Mouse (Mus musculus) cerebral cortex, adult 2 months (tissue): ENCODE data around the gene Stpg4.

ENCODE experiments used
- WGBS: fragments of 180-500 bp; shearing (Covaris S2); methylation state at CpG from one replicate; pipeline ENCODE4 v1.1.7; 2018; 5-methylcytosine and 5-hydroxymethylcytosine counted together

The Stpg4 gene

DNA sequence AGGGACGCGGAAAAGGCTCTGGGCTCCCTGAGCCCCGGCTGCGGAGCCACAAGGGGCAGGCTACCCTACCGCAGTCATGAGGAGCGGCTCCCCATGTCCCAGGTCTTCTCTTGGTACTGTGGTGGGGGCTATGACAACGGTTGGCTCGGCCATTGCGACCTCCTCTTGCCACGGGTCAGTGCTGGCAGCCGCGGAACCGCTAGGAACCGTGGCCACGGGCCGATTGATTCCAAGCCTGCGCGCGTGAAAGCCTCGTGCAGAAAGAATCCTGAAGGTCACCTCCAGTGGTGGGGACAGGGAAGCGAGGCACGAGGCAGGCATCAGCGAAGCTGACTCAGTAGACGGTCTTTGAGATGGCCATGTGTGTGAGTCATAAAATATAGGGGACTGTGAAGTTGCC is at the start of gene Stpg4:
Gene Stpg4, minus strand, starts transcription at position 231 of the 400 bp plus-strand sequence.
- WGBS: 63% methylated on average over 24 of the region's 24 CpGs

DNA sequence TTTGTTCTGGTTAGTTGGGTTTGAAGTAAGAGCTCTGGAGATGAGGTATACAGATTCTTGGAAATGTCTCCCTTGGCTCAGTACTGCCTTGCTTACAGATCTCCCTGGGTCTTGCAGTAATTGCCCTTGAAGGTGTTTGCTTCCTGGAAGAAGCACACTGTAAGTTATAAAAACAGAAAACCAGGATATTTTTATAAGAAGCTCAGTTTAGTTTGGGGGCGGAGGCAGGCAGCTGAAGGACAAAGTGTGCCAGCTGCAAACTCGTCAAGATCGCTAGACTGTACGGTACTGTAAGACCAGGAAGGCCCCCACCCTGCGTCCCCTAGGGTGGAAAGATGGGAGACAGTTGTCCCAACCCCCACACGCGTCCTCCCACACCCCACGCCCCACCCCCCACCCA is 47.8 kb upstream of the Stpg4 start:
- WGBS: 38% methylated on average over 8 of the region's 8 CpGs

DNA sequence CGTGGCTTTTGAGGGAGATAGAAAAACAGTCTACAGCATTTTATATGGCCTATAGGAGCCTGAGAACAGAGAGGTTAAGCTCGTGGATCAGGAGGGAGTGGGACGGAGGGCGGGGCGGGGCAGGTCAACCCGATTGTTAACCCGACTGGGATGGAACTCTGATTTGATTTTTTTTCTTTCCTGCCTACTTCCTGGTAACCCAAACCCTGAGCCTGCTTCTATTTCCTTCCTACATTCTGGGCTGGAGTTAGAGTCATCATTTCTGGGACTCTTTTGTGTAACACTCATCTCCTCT is 46.9 kb upstream of the Stpg4 start:
- WGBS: 10% methylated on average over 7 of the region's 7 CpGs

DNA sequence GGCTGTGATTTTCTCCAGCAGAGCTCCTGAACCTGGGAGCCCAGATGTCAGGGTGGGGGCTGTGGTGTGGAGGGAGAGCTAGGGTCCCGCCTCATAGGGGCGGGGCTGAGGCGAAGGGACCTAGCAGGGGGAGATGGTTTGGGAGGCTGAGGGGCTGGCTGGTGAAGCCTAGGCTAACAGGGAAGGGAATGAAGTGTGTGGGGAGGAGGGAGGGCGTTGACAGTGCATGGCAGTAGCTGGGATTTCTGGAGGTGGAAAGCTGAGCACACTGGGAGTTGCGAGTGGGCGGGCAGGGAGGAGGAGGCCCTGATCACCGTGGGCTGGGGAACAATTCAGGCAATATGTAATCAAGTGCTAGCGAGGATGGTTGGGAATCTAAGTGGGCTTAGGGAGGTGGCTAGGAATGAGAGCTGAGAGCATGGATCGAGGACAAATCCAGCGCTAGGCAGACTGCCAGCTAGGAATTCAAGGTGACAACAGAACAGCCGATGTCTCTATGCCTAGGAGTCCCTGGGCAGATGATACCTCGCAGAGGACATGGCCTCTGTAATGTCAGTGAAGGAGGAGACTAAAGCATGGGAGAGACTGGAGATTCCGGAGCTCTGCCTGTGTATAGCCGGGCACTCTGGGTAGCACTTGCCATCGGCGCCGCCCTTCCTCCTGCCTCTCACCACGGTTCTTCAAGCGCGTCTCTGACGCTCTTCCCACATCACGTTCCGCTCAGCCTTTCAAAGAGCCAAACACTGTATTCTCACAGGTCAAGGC is 46.4 kb upstream of the Stpg4 start:
- 2% methylated on average over 23 of the region's 23 CpGs for WGBS

DNA sequence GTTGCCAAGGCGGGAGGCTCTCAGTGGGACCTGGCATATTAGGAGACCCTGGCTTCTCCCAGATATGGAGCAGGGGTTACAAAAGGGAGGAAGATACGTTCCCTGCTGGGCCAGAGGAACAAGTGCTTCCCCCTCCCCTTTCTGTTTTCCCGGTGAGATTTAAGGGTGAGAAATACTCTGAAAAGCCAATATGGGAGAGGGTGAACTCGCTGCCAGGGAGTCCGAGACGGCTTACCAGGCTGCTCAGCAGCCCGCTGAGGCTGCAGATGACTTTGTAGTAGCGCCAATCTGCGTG is 45.8 kb upstream of the Stpg4 start:
- 12% methylated on average over 9 of the region's 9 CpGs for WGBS

DNA sequence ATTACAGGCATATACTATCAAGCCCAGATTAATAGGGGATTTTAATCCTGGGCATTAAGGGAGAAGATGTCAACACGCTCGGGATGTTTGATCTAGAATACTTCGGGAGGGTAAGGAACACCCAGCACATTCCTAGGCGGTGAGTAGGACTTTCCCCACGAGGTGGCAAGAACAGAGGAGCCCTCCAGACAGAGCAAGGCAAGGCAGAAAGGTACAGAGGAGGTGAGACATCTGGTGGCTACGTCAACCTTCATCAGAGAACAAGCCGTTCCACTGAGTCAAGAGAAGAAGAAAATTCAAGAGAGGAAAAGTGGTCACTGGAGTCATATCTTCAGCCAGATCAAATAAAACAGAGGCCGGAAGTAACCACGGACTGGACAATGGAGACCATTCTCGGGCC is 45.3 kb upstream of the Stpg4 start:
- 47% methylated on average over 10 of the region's 10 CpGs for WGBS

DNA sequence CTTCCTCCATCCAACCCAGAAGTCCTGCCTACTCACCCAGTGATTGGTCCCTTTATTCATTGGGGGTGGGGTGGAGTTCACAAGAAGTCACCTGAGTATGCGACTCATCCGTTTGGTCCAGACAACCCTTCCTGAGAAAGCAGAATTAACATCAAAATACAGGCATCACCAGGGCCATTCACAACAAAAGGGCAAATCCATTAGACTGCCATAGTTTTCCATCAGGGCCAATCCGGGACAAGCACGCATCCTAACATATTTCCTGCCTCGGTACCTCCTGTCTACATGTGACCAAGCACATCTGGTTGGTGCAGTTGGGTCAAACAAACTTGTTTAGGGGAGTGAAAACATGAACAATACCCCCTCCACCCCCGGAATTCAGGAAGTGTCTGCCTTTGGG is 44.1 kb upstream of the Stpg4 start:
- 87% methylated on average over 6 of the region's 6 CpGs for WGBS

DNA sequence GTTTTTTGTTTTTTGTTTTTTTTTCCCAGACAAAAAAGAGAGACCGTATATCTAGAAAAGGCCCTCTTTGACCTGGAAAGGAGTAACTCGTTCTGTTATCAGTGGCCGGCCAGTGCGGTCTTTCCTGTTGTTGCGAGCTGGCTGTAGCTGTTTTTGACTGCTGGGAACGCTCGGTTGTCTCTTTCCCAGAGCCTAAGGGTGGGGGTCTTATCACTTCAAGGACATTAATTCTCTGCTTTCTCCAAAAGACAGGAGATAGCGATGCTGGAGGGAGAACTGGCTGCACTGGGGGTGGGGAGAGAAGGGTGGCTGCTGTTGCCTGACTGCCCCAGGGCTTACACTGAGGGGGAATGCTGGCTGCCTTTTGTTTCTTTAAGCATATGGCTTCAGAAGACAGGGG is 43.3 kb upstream of the Stpg4 start:
- 92% methylated on average over 8 of the region's 8 CpGs for WGBS

DNA sequence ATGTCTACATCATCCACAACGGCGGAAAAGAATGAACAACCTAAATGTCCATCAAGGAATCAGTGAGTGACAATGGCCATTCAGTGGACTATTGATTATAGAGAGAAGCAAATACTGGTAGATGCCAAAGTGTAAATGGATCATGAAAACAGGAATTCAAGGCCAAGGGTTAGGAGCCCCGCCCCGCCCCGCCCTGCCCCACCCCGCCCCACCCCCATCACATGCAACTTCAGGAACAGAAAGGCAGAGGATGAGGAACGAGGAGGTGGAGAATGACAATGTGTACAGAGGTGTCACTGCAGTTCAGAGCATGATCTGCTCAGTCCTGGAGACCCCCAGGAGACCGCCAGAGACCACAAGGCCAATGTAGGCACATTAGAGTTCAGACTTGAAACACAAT is 42.7 kb upstream of the Stpg4 start:
- 79% methylated on average over 8 of the region's 8 CpGs for WGBS

DNA sequence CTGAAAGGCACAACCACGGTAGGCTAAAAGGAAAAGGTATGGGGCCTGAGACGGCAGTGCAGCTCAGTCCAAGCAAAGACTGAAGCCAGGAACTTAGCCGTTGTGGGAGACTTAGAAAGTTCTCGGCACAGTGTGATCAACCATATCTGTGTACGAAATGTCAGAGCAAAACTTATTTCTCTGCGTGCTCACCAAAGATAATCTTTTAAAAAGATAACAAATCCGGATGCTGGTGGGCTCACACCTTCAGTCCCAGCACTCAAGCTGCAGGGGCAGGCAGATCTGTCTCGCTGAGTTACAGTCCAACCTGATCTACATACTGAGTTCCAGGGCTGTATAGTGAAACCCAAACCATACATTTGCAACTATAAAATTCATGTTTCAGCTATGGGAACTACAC is 41.9 kb upstream of the Stpg4 start:
- WGBS: 82% methylated on average over 8 of the region's 8 CpGs

DNA sequence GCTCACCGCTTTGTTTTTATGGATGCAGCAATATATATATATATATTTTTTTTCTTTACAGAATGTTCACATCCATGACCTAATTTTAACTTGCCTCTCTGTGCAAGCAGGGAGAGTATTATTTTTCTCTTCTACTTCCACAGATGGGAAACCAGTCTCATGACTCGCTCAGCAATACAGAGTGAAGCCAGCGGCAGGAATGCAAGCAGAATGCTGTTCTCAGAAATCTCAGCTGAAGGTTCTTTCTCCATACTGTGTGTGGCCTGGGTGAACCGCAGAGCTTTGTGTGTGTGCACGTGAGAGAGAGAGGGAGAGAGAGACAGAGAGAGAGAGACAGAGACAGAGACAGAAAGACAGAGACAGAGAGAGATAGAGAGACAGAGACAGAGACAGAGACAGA is 41.1 kb upstream of the Stpg4 start:
- WGBS: 43% methylated on average over 5 of the region's 5 CpGs

DNA sequence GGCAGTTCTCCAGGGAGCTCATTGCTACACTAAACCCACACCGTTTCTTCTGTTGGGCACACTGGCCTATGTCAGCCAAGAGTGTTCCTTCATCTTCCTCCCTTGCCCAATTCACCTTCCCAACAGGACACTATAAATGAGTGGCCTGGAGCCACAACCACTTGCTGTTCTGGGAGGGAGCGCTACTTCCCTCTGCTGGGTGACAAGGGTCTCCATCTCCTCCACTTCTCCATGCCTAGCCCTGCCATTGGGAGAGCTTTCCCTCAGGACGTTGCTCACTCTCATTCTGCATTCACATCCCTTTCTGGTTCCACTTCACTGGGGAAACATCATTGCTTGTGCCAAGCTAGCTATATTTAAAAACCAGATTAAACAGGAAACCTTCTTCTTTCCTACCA is 34.0 kb upstream of the Stpg4 start:
- 26% methylated on average over 3 of the region's 3 CpGs for WGBS

DNA sequence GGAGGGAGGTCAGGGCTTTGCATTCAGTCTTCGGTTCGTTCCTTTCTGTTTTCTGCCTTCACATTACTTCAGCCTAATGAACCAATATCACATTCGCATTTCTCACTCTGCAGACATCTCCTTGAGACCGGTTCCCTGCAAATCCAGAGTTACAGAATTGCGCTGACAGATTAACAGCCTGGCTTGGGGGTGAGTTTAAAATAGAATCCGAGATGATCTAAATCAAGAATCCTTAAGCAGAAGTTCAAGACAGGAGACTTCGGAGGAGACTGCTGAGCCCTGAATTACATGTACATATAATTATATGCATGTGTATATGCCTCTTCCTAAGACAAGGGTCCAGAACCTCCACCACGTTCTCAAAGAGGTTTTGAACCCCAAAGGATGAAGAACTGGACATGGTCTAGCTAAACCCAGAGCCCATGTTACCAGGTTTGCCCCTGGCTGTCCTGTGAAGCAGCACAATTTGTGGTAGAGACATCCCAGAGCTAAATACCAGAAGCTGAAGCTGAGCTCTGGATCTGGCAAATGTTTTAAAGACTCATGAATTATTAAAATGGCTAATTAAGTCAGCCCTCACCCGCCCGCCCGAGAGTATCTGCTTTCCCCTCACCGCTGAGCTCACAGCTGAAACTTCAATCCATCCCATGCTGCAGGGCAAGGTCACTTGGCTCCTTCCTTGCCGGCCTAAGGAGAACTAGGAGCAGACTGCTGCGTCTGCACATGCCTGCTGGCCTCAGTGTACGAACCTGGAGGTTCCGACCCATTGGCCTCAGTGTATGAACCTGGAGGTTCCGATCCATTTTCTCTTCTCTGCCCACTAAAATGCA is 33.3 kb upstream of the Stpg4 start:
- WGBS: 28% methylated on average over 17 of the region's 17 CpGs

DNA sequence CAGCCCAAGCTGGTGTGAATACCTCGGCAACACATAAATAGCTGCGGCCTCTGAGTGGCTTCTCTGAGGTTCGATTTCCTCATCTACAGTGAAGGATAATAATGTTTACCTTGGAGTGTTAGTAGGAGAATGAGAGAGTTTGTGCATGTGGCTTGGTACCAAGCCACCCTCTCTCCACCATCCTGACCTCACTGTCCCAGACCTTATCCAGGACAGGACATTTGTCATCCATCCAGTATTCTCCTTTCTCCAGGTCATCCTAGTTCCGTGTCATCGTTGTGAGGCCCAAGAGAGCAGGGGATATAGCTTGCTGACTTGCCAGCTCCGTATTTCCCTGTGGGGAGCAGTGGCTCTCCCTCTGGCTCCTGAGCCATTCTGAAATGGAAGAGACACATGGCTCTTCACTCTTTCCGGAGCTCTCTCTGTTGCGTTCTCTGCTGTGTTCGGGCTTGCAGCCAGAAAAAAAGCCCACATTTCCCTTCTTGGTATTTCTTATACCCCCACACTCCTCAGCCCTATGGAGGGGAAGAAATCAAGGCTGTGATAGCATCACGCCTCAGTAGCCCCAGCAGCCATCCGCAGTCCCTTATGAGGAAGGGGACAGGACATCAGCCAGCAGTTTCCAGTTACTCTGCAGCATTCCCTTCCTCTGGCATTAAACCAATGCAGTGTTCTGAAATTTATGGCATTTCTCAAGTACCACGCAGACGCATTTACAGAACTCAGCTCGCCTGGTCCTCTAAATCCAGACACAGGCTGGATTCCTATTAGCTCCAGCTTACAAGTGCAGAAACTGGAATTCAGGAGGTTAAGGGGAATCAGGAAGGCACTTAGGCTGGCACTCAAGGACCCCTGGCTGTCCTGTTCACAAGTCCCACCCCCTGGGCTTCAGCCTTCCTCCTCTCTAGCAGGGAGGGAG is 32.5 kb upstream of the Stpg4 start:
- 19% methylated on average over 14 of the region's 14 CpGs for WGBS

DNA sequence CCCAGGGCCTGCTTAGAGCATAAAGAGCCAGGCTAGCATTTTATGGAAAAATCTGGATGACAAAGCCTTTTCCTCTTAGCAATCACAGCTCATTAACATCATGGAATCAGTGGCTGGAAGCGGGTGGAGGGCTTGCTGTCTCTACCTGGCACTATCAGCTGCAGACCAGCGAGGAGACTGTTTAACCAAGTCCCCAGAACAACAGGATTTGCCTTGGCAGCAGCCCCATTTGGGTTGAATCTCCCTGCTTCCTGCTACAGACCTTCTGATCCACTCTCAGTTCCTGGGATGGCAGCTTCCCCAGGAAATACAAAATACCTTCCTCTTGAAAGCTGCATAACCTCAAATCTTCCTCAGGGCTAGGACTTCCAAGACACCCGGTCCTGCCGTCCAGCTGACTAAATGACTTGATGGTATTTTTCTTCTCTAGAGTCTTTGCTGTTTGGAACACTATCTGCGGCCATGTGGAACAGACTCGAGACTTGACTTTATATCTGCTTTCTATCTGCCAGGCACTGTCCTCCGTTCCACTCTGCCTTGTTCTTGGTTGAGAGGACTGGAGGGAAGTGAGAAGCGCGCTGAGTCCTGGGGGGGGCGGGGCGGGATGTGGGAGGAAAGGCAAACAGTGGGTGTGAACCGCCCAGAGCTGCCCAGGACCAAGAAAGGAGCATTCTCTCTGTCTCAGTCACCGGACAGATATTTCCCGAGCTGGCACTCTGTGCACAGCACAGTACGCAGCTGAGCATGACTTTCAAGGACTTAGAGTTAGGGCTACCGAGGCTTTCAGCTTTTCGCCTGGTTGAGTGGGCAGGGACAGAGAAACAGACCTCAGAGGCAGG is 31.6 kb upstream of the Stpg4 start:
- WGBS: 7% methylated on average over 12 of the region's 17 CpGs

DNA sequence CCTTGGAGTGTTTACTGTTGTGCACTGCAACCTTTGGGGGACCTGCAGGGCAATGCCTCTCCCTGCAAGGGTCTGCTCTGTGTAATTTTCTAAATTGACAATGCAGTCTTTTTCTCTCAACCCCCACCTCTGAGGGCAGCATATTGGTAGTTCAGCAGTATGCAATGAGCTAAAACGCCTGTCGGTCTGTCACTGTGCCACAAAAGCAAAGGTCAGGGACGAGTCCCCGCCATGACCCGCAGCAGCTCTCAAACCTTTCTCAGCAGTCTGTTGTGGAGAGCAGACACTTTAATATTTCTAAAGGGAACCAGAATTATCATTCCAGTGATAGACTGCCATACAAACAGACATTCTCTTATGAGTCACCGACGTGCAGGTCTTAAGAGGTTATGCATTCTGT is 30.4 kb upstream of the Stpg4 start:
- 86% methylated on average over 7 of the region's 7 CpGs for WGBS

DNA sequence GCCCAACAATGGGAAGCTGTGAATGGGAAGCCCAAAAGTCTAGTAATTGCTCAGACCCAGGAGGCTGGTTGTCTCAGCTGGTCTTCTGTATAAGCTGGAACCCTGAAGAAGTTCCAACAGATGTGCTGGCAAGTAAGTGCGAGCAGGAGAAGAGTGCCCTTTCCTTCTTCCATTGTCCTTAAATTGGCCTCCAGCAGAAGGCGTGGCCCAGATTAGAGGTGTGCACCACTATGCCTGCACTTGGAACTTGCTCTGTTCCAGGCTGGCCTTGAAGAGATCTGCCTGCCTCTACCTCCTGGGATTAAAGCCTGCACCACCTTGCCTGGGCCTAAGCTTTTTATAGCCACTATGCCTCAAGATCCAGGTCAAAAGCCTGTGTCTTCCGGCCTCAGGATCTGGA is 26.6 kb upstream of the Stpg4 start:
- 96% methylated on average over 3 of the region's 3 CpGs for WGBS

DNA sequence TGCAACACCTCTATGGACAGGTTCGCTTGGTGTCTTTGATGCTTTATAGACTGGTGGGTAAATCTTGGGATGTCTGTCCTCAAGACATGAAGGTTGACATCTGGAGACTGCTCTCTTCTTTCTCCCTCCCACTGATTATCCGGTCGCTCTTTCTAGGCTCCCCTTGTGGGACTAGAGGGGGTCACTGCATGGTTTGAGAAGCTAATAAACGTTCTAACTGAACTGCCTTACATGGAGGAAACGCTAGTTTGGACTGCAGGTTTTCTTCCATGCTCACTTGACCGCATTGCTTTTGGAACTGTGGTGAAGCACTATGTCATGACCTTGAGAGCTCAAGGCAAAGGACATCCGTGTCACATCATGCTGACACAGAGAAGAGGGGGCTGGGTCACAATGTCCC is 25.8 kb upstream of the Stpg4 start:
- WGBS: 92% methylated on average over 7 of the region's 7 CpGs

DNA sequence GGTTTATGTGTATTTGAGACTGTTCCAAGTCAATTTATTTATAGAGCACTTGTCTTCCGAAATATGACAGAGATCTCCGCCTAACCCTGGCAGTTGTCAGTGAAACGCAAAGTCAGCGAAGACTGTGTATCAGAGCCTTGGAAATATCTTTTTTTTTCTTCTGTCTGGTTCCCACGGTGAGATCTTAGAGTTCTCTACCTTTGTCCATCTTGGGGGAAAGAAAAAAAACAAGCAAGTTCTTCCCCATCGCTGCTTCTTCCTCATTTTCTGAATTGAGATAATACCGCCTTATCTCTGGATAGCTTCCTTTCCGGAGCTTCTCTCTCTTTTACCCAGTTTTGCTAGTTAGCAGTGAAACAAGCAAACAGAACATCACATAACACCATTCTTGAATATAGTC is 21.3 kb upstream of the Stpg4 start:
- 75% methylated on average over 8 of the region's 8 CpGs for WGBS

DNA sequence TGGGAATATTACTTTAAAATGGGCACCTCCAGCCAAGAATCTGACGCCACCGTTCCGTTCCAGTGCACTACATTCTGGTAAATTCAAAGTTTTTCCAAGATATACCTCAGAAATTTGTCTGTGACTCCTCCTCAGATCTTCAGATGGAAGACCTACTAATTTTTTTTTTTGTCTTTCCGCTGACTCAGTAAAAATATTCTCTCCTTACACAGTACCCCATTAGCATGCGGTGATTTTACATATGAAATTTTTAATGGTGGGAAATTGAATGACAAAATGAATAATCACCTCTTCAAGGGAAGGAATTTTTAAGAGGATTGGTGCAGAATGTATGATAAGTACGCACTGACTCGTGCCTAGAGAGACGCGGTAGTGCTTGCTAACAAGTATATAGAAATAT is 20.8 kb upstream of the Stpg4 start:
- 77% methylated on average over 9 of the region's 9 CpGs for WGBS

DNA sequence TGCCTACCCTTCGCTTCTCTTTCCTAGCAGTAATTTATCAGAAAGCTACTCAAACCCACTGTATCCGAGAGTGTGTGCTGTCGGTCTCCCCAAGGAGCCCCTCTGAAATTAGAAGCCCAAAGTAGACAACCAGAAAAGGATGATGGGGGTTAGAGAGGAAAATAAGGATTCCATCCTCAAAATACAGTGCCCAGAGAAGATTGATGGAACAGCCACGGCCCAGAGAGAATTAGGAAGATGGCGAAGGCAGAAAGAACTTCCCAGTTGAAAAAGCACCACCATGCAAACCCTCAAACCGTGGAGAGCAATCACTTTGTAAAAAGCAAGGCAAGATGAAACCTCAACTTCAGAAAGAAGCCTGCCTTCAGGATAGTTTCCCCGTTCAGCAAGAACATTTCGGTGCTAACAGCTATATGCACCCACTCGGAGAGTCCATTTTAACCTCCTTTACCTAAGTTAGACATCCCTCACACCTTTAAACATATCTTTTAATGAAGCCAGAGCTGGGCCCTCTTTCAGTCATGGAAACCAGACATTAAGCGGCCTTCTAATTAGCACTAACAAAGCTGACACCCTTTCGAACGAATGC is 20.2 kb upstream of the Stpg4 start:
- WGBS: 42% methylated on average over 12 of the region's 12 CpGs
